Mouse (Mus musculus): ENCODE data around the gene Cyp2w1. TPM values are rescaled to one million over a fixed set of nuclear protein-coding genes. Genes with fewer than 3 reads are reported as not detected.

Gene Cyp2w1
- not detected in 2 replicates for polyA plus RNA-seq (2012; rRNA removed)

DNA sequence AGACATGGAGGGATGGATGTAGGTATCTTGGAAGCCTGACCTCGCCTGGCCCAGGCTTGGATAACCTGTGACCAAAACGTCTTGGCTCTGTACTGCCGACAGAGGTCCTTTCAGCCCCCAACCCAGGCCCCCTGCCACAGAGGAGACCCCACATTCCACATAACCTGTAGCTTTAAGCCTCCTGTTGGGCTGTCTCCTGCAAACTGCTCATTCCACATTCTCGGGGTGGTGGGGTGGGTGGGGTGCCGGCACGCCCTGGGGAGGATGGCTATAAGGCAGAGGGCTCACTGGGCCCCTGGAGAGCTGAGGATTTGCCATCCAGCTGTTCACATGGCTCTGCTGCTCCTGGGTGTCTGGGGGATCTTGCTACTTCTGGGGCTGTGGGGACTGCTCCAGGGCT, at the start of gene Cyp2w1:
TSS of gene Cyp2w1 (plus strand) at position 301 of the 400 bp plus-strand sequence.
- TF ChIP-seq POLR2A (IDR thresholded peaks at IDR 0.05; ENCODE audit: extremely low read depth, insufficient read depth, low read length) (no peak), CTCF (IDR thresholded peaks at IDR 0.05; ENCODE audit: extremely low read depth, insufficient read depth, low read length) (no peak)
- Histone ChIP-seq H3K27ac (ENCODE audit: insufficient read depth, low read length) (no peak within 1 kb of the TSS), H3K4me3 (ENCODE audit: insufficient read depth, low read length) (no peak within 1 kb of the TSS), H3K4me1 (ENCODE audit: control insufficient read depth, insufficient read depth, low read length) (no peaks in the 10 kb centered on the region)

DNA sequence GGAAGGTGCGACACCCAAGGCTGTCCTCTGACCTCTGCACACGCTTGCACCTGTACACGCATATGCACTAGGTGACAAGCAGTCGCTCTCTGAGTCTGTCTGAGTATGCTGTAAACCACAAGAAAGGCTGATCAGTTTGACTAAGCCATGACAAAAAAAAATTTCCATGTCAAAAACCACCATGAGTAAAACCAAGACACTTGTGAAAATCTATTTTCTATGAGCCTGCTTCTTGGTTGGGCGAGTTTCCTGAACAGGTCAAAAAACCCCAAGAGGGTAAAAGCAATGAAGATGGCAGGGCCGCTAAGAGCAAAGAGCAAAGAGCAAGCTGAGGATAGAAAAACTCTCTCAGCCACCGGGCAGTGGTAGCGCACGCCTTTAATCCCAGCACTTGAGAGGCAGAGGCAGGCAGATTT, 48.8 kb upstream of the Cyp2w1 start:
- no peak overlapping the region for H3K4me3 ChIP-seq (ENCODE audit: insufficient read depth, low read length)
- no peak overlapping the region for H3K27ac ChIP-seq (ENCODE audit: insufficient read depth, low read length)
- peaks cover 1% of the 10 kb centered on the region; the same call in 1 of the 2 replicates for H3K4me1 ChIP-seq (ENCODE audit: control insufficient read depth, insufficient read depth, low read length)
- TF ChIP-seq CTCF (IDR thresholded peaks at IDR 0.05; ENCODE audit: extremely low read depth, insufficient read depth, low read length) (no peak), POLR2A (IDR thresholded peaks at IDR 0.05; ENCODE audit: extremely low read depth, insufficient read depth, low read length) (no peak)

DNA sequence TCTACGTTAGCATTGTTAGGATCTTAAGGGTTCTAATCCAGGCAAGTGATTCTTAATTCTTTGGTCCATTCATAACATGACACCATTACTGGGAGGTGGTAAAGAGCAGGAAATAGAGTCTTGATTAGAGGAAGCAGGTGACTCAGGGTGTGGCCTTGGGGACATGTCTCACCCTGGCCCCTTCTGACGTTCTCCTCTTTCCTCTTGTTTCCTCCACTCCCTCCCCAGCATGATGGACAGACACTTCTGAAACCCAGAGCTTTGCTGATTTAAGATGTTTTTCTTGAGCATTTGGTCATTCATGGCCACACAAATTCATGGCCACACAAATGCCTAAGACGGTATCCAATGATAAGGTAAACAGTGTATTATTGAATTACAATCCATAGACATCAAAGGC, 42.5 kb upstream of the Cyp2w1 start:
- Histone ChIP-seq H3K4me3 (ENCODE audit: insufficient read depth, low read length) (no peak overlapping the region), H3K27ac (ENCODE audit: insufficient read depth, low read length) (no peak overlapping the region), H3K4me1 (ENCODE audit: control insufficient read depth, insufficient read depth, low read length) (0 out of 2 replicates have a peak, but pooled peaks cover 3% of the 10 kb centered on the region)
- TF ChIP-seq CTCF (IDR thresholded peaks at IDR 0.05; ENCODE audit: extremely low read depth, insufficient read depth, low read length) (no peak), POLR2A (IDR thresholded peaks at IDR 0.05; ENCODE audit: extremely low read depth, insufficient read depth, low read length) (no peak)

DNA sequence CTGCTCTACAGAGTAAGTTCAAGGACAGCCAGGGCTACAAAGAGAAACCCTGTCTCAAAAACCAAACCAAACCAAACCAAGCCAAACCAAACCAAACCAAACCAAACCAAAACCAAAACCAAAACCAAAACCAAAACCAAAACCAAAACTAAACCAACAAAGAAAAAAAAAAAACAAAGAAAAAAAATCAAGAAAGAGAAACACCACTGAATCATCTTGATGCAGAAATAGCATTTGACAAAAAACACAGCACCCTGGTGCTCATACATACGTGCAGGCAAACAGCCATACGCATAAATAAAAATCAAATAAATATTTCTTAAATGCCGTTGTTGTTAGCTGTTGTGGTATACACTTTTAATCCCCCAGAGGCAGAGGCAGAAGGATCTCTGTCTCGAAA, 41.9 kb upstream of the Cyp2w1 start:
- Histone ChIP-seq H3K27ac (ENCODE audit: insufficient read depth, low read length) (no peak overlapping the region), H3K4me3 (ENCODE audit: insufficient read depth, low read length) (no peak overlapping the region), H3K4me1 (ENCODE audit: control insufficient read depth, insufficient read depth, low read length) (0 out of 2 replicates have a peak, but pooled peaks cover 3% of the 10 kb centered on the region)
- TF ChIP-seq CTCF (IDR thresholded peaks at IDR 0.05; ENCODE audit: extremely low read depth, insufficient read depth, low read length) = no peak

DNA sequence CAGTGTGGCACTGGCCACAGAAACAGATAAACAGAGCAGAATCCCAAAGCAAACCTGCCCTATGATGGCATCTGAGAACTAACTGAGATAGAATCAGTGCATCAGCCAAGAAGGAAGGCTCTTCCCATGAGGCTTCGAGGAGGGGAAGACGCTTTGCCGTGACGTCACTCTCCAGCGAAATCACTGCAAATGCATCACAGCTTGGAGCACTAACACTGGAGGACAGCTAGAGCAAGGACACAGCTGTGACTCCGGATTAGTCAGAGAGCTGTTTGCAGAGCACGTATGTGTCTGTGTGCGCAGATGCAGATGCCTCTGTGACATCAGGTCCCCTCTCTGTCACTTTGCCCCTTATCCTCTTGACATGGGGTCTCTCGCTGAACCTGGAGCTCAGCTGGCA, 40.6 kb upstream of the Cyp2w1 start:
- TF ChIP-seq CTCF (IDR thresholded peaks at IDR 0.05; ENCODE audit: extremely low read depth, insufficient read depth, low read length) (no peak), POLR2A (IDR thresholded peaks at IDR 0.05; ENCODE audit: extremely low read depth, insufficient read depth, low read length) (no peak)
- H3K27ac ChIP-seq (ENCODE audit: insufficient read depth, low read length) = no peak overlapping the region

DNA sequence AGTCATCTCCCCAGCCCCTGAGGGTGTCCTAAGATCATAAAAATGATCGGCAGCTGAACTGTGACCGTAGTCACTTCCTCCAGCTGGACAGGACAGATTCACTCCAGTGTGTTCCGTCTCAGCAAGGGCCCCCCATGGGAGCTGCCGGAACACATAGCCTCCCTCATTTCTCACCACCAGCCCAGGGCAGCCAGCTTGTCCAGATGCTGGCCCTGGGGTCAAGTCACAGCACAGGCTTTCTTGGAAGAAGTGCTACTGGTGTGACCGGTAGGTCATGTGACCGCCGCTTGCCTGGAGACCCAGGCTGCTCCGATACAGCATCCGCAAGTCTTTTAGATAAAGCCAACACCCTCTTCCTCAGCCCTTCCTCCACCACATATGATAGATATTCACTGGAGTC, 38.9 kb upstream of the Cyp2w1 start:
- Histone ChIP-seq H3K4me3 (ENCODE audit: insufficient read depth, low read length) (no peak overlapping the region), H3K27ac (ENCODE audit: insufficient read depth, low read length) (no peak overlapping the region), H3K4me1 (ENCODE audit: control insufficient read depth, insufficient read depth, low read length) (peaks cover 8% of the 10 kb centered on the region)
- no peak for TF ChIP-seq CTCF (IDR thresholded peaks at IDR 0.05; ENCODE audit: extremely low read depth, insufficient read depth, low read length)
- TF ChIP-seq POLR2A (IDR thresholded peaks at IDR 0.05; ENCODE audit: extremely low read depth, insufficient read depth, low read length) = no peak

More for the DNA sequence above, 40.6 kb upstream of the Cyp2w1 start:
- H3K4me1 ChIP-seq (ENCODE audit: control insufficient read depth, insufficient read depth, low read length) = 0 out of 2 replicates have a peak, but pooled peaks cover 3% of the 10 kb centered on the region
- H3K4me3 ChIP-seq (ENCODE audit: insufficient read depth, low read length) = no peak overlapping the region

DNA sequence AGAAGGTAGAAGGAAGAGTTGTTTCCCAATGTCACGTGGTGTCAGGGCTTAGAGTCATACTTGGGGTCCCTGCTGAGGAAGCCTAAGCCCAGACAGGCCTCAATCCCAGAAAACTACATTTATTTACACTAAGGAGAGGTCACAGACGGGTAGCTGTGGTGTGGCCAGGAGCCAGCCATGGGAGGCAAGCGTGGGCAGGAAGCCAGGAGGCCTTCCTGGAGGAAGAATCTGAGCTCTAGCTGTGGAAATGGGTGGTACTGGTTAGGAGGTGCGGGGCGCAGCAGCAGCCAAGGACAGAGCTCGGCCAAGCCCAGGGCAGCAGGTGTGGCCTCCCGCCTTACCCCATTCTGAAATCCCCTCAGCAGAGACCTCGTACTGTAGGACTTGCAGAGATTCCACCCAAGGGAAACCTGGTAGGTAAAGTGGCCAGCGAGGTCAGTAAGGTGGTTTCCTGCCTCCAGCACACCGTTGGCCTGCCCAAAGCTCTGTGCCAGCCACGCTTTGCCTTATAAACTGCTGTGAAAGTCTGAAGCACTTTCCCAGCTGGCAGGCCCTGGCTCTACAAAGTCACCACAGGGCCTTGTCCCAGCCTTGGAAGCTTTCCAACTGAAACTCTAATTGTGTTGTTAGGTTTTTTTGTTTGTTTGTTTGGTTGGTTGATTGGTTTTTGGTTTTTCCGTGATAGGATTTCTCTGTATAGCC, 37.3 kb upstream of the Cyp2w1 start:
- no peak overlapping the region for H3K4me3 ChIP-seq (ENCODE audit: insufficient read depth, low read length)
- H3K4me1 ChIP-seq (ENCODE audit: control insufficient read depth, insufficient read depth, low read length) = peaks cover 9% of the 10 kb centered on the region
- H3K27ac ChIP-seq (ENCODE audit: insufficient read depth, low read length) = 0 out of 2 replicates have a peak overlapping the region, but pooled peaks have one; percentile 36
- no peak for TF ChIP-seq POLR2A (IDR thresholded peaks at IDR 0.05; ENCODE audit: extremely low read depth, insufficient read depth, low read length)
- no peak for TF ChIP-seq CTCF (IDR thresholded peaks at IDR 0.05; ENCODE audit: extremely low read depth, insufficient read depth, low read length)

DNA sequence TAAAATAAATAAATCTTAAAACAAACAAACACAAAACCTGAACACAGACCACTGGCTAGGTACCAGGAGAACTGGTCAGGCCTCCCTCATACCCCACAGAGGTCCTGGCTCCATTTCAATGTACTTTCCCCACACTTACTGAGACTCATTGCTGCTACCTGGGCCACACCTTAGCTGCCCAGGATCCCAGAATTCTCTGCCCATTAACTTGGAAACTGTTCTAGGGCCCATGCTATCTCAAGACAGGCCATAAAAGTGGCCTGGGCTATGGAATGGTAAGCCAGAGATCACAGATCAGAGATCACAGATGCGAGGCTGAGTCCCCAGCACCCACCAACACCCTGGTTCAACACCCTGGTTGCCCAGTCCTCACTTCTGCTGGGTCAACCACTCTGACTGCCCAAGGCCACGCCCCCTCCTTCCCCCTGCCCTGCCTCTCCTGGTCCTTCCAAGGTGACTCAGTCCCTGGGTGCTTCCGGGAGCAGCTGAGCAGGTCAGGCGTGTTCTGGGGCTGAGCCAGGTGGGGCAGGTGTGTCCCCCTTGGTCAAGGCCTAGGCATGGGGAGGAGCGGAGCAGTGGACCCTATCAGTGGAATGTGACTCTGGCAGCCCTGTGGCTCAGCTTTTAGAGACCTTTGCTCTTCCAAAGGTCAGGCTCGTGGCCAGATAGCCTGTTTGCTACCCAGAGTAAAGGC, 35.3 kb upstream of the Cyp2w1 start:
- TF ChIP-seq POLR2A (IDR thresholded peaks at IDR 0.05; ENCODE audit: extremely low read depth, insufficient read depth, low read length) = no peak
- no peak for TF ChIP-seq CTCF (IDR thresholded peaks at IDR 0.05; ENCODE audit: extremely low read depth, insufficient read depth, low read length)

DNA sequence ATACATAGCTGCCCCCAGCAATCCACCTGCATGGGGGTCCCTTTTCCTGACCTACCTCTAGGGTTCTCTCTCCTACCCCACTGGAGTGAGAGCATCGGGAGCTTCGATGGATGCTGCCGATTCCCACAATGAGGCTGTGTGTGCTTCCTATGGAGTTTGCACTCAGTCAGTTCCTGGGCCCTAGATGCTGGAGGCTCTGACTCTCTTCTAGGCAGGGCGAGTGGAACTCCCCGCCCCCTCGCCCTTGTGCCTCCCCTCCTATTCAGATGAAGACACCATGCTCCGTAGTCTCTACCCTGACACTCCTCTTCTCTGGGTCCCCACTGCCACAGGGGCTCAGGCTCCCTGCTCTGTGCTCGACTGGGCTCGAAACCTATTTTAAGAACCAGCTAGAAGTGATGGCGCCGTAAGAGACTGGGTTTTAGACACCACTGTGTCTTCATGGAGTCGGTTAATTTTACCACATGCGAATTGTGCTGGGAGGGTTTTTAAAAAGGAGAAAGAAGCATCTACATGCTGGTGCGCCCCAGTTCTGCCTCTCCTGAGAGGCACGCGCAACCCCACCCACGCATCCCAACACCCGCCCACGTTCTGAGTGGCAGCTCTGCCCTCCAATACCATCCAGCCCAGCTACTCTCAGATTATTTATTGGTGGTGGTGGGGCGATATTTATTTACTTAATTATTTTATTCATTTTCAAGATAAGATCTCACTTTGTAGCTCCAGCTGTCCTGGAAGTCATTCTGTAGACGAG, 34.5 kb upstream of the Cyp2w1 start:
- H3K27ac ChIP-seq (ENCODE audit: insufficient read depth, low read length) = peak overlapping the region; percentile 62
- TF ChIP-seq POLR2A (IDR thresholded peaks at IDR 0.05; ENCODE audit: extremely low read depth, insufficient read depth, low read length) (no peak), CTCF (IDR thresholded peaks at IDR 0.05; ENCODE audit: extremely low read depth, insufficient read depth, low read length) (no peak)
- H3K4me1 ChIP-seq (ENCODE audit: control insufficient read depth, insufficient read depth, low read length) = peaks cover 12% of the 10 kb centered on the region
- H3K4me3 ChIP-seq (ENCODE audit: insufficient read depth, low read length) = no peak overlapping the region

More for the DNA sequence above, 35.3 kb upstream of the Cyp2w1 start:
- H3K4me1 ChIP-seq (ENCODE audit: control insufficient read depth, insufficient read depth, low read length) = peaks cover 9% of the 10 kb centered on the region
- H3K4me3 ChIP-seq (ENCODE audit: insufficient read depth, low read length) = no peak overlapping the region
- peak overlapping the region; percentile 62 for H3K27ac ChIP-seq (ENCODE audit: insufficient read depth, low read length)

All from cortical plate, adult 2 months (tissue).